Comparison of ENCODE assay signal across 8 mouse cellular contexts in genomic region chr4:119077084-119077682, GRCm38 (mm10). TPM values are rescaled to one million over a fixed set of nuclear protein-coding genes. Genes with fewer than 3 reads are reported as not detected.
A peak's percentile ranks its signal among the peaks of the same experiment; 100 is the strongest.
DNase-seq lines count a peak whose midpoint lies in the region; ATAC-seq lines count a peak whose summit lies in the region.

No protein-coding gene starts in this region.

- peaks cover 6% of the 10 kb centered on the region; the same call in 1 of the 2 replicates for H3K4me1 ChIP-seq in midbrain, embryonic 14.5 days (ENCODE audit: control insufficient read depth, insufficient read depth, low read length)
- H3K4me1 ChIP-seq in midbrain, embryonic 15.5 days: peaks cover 9% of the 10 kb centered on the region
- H3K4me1 ChIP-seq in hindbrain, embryonic 16.5 days (ENCODE audit: control insufficient read depth, insufficient read depth, low read depth, low read length): peaks cover 4% of the 10 kb centered on the region; the same call in 1 of the 2 replicates

- peak; percentile 46 for DNase-seq in midbrain, embryonic 14.5 days
- peak; percentile 39 to 44 for DNase-seq in cerebellum, adult 18-20 months
- peak; percentile 33 for DNase-seq in gastrocnemius, postnatal 14 days
- peak; percentile 19 for DNase-seq in lung, postnatal 10 days
- DNase-seq in B cell, adult 2 months: no peak
- no peak for DNase-seq in embryo, embryonic 11 days

- H3K9me3 ChIP-seq in midbrain, embryonic 14.5 days (ENCODE audit: control insufficient read depth, low read length): no peaks in the 10 kb centered on the region
- H3K9me3 ChIP-seq in midbrain, embryonic 15.5 days: no peaks in the 10 kb centered on the region
- no peaks in the 10 kb centered on the region for H3K9me3 ChIP-seq in hindbrain, embryonic 16.5 days (ENCODE audit: control insufficient read depth, low read length)

- no peak overlapping the region for H3K4me2 ChIP-seq in midbrain, embryonic 14.5 days (ENCODE audit: low read length)
- H3K4me2 ChIP-seq in midbrain, embryonic 15.5 days: no peak overlapping the region
- no peak overlapping the region for H3K4me2 ChIP-seq in hindbrain, embryonic 16.5 days (ENCODE audit: low read length)

- intact Hi-C loops in gastrocnemius, postnatal 14 days (cut with DNase I; ENCODE audit: low total_unique reads): no loop called here

- H3K9ac ChIP-seq in midbrain, embryonic 14.5 days (replicated peaks; ENCODE audit: low read length): no peak overlapping the region
- no peak overlapping the region for H3K9ac ChIP-seq in midbrain, embryonic 15.5 days
- H3K9ac ChIP-seq in hindbrain, embryonic 16.5 days (ENCODE audit: low read depth, low read length): no peak overlapping the region

- peaks cover 9% of the 10 kb centered on the region; the same call in 1 of the 2 replicates for H3K27me3 ChIP-seq in midbrain, embryonic 14.5 days (ENCODE audit: control insufficient read depth, insufficient read depth, low read length)
- H3K27me3 ChIP-seq in midbrain, embryonic 15.5 days (replicated peaks): peaks cover 10% of the 10 kb centered on the region
- peaks cover 6% of the 10 kb centered on the region; the same call in 1 of the 2 replicates for H3K27me3 ChIP-seq in hindbrain, embryonic 16.5 days (replicated peaks; ENCODE audit: control insufficient read depth, insufficient read depth, low read length)

- WGBS in midbrain, embryonic 14.5 days: 67% methylated on average over 13 of the region's 13 CpGs
- WGBS in midbrain, embryonic 15.5 days: 62% methylated on average over 13 of the region's 13 CpGs
- WGBS in hindbrain, embryonic 16.5 days: 45% methylated on average over 13 of the region's 13 CpGs

- H3K27ac ChIP-seq in midbrain, embryonic 14.5 days (replicated peaks; ENCODE audit: low read depth, low read length): no peak overlapping the region
- H3K27ac ChIP-seq in midbrain, embryonic 15.5 days: no peak overlapping the region
- no peak overlapping the region for H3K27ac ChIP-seq in hindbrain, embryonic 16.5 days (ENCODE audit: low read depth, low read length)

- H3K36me3 ChIP-seq in midbrain, embryonic 14.5 days (ENCODE audit: control insufficient read depth, insufficient read depth, low read length): no peaks in the 10 kb centered on the region
- no peaks in the 10 kb centered on the region for H3K36me3 ChIP-seq in midbrain, embryonic 15.5 days (replicated peaks)
- H3K36me3 ChIP-seq in hindbrain, embryonic 16.5 days (ENCODE audit: control insufficient read depth, insufficient read depth, low read length): no peaks in the 10 kb centered on the region

- no peak for ATAC-seq in midbrain, embryonic 14.5 days (ENCODE audit: low FRiP score, low TSS enrichment)
- ATAC-seq in midbrain, embryonic 15.5 days (replicated peaks): no peak
- peak; percentile 74 for ATAC-seq in hindbrain, embryonic 16.5 days

- no peak overlapping the region for H3K4me3 ChIP-seq in midbrain, embryonic 14.5 days (replicated peaks; ENCODE audit: low read depth, low read length)
- H3K4me3 ChIP-seq in midbrain, embryonic 15.5 days: no peak overlapping the region
- H3K4me3 ChIP-seq in hindbrain, embryonic 16.5 days (ENCODE audit: low read length): no peak overlapping the region

RNA-seq across cellular contexts. Expression of gene Slc2a1, which starts 31.3 kb away (rescaled TPM):
- 61.3 and 94.4 TPM in 2 replicates for polyA plus RNA-seq in midbrain, embryonic 14.5 days (2014; fragmentation: Nextera tagmentation; extraction: Ambion mirVana)
- 96.1 and 97.6 TPM in 2 replicates for polyA plus RNA-seq in midbrain, embryonic 15.5 days (2015; fragmentation: Nextera tagmentation; extraction: Ambion mirVana)
- total RNA-seq in gastrocnemius, postnatal 14 days (2021): 1 to 10 TPM; 4.8 to 6.6 TPM
- 100 and 106 TPM in 2 replicates for polyA plus RNA-seq in hindbrain, embryonic 16.5 days (2015; fragmentation: Nextera tagmentation; extraction: Ambion mirVana)

Comparison
In these comparisons a context has a peak if more than half of its experiments do, and no peak if none do; other contexts are left out.
1. DNase-seq: peak in midbrain, embryonic 14.5 days (single experiment), cerebellum, adult 18-20 months (2 of 2), gastrocnemius, postnatal 14 days (single experiment) and lung, postnatal 10 days (single experiment); none in B cell, adult 2 months (0 of 2) and embryo, embryonic 11 days (single experiment).